Mouse (Mus musculus): ENCODE measurements around the gene Cdc42se2.
A peak's percentile ranks its signal among the peaks of the same experiment; 100 is the strongest.

DNA sequence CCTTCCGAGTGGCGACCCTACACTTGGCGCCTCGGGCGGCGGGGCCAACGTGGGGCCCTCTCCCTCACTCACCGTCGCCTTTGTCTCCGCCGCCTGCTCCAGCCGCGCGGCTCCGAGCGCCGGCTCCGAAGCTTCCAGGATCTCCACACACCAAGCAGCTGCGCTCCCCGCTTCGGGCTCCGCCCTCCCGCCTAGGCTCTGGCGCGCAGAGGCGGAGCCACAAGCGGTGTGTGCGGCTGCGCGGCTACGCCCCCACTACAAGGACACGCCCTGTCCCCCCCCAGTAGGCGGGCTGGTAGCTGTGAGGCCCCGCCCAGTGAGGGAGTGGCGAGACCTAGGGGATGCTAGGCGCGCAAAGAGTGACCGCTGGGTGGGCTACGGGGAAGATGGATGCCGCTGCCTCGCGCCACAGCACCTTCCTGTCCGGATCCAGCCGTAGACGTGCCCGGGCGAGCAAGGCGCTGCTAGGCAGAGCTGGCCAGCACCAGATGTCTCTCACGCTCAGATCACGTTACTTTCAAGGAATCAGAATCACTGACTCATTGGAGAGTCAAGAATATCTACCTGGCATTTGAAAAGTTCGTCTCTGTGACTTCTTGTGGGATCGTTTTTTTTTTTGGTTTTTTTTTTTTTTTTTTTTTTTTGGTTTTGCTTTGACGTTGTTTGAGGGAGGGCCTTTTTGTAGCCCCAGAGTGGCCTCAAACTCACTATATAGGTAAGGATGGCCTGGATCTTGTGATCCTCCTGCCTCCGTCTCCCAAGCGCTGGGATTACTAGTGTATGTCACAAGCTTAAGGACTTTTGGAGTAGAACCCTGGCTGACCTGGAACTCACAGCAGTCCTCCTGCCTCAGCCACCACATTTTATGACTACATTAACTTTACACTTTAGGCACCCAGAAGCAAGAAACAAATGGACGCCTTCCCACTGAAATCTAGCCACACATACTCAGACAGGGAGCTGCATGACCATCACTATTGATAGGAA lies at the start of gene Cdc42se2:
- peak; percentile 71; the same call in 1 of the 2 replicates for TF ChIP-seq EP300 (IDR thresholded peaks at IDR 0.05; ENCODE audit: insufficient read depth, low read depth, low read length)
- peak; percentile 96 for TF ChIP-seq POLR2A (IDR thresholded peaks at IDR 0.05; ENCODE audit: insufficient read depth, low read length)
- no peak for TF ChIP-seq CTCF (IDR thresholded peaks at IDR 0.05; ENCODE audit: low read depth, low read length)
